Mouse (Mus musculus) forebrain, embryonic 15.5 days (tissue): ENCODE measurements at regions not wholly inside any gene's neighbourhood (a gene's known extent, or its start where the extent isn't known, plus 50 kb on each side); places are given as distances from the start of the nearest gene placed in this dataset.

ENCODE experiments used
- ATAC-seq: fragments of 200-750 bp; cut with Nextera tagmentation; replicated peaks from 2 replicates; pipeline ENCODE4 v1.8.0; 2017; ENCODE audit warnings: mild to moderate bottlenecking, moderate TSS enrichment, moderate library complexity
- H3K27ac ChIP-seq: fragments of 300-500 bp; sonication (generic); replicated peaks from 2 replicates; pipeline ENCODE4 v1.5.1; 2015; ENCODE audit warnings: mild to moderate bottlenecking, inconsistent platforms
- H3K27me3 ChIP-seq: fragments of 300-500 bp; sonication (generic); 2 replicates; pipeline ENCODE4 v1.6.1; 2015; ENCODE audit warnings: inconsistent platforms
- H3K36me3 ChIP-seq: fragments of 300-500 bp; sonication (generic); 2 replicates; pipeline ENCODE4 v1.6.1; 2015; ENCODE audit warnings: mild to moderate bottlenecking, inconsistent platforms
- H3K4me1 ChIP-seq: fragments of 300-500 bp; sonication (generic); 2 replicates; pipeline ENCODE4 v1.6.1; 2015; ENCODE audit warnings: inconsistent platforms
- H3K4me2 ChIP-seq: fragments of 300-500 bp; sonication (generic); replicated peaks from 2 replicates; pipeline ENCODE4 v1.6.1; 2015; ENCODE audit warnings: mild to moderate bottlenecking, inconsistent platforms
- H3K4me3 ChIP-seq: fragments of 300-500 bp; sonication (generic); 2 replicates; pipeline ENCODE4 v1.5.1; 2015; ENCODE audit warnings: mild to moderate bottlenecking, inconsistent platforms
- H3K9ac ChIP-seq: fragments of 300-500 bp; sonication (generic); replicated peaks from 2 replicates; pipeline ENCODE4 v1.6.1; 2015; ENCODE audit warnings: mild to moderate bottlenecking, inconsistent platforms
- H3K9me3 ChIP-seq: fragments of 300-500 bp; sonication (generic); 2 replicates; pipeline ENCODE4 v1.6.1; 2016; ENCODE audit warnings: inconsistent platforms
- WGBS: fragments of 180-500 bp; shearing (Covaris S2); methylation state at CpG from one replicate; pipeline ENCODE4 v1.1.7; 2015; ENCODE audit warnings: mixed read lengths; 5-methylcytosine and 5-hydroxymethylcytosine counted together

- 9% methylated on average over 6 of the region's 6 CpGs for WGBS
- H3K4me3 ChIP-seq, result no peak overlapping the region
- 0 out of 2 replicates have a peak, but pooled peaks cover 3% of the 10 kb centered on the region for H3K27me3 ChIP-seq
- no peak overlapping the region for H3K4me2 ChIP-seq
- no peak overlapping the region for H3K9ac ChIP-seq
- no peak overlapping the region for H3K27ac ChIP-seq
- H3K36me3 ChIP-seq, result no peaks in the 10 kb centered on the region
- H3K4me1 ChIP-seq, result peaks cover 4% of the 10 kb centered on the region
- peak; percentile 81 for ATAC-seq
- H3K9me3 ChIP-seq, result no peaks in the 10 kb centered on the region
These were observed 397.7 kb downstream of the Isl1 start for GRCm38 (mm10) chr13:115911524-115912459.

- H3K4me2 ChIP-seq, result 0 out of 2 replicates have a peak overlapping the region, but pooled peaks have one; percentile 23
These were observed 398.5 kb downstream of the Isl1 start for GRCm38 (mm10) chr13:115910866-115911449.

DNA sequence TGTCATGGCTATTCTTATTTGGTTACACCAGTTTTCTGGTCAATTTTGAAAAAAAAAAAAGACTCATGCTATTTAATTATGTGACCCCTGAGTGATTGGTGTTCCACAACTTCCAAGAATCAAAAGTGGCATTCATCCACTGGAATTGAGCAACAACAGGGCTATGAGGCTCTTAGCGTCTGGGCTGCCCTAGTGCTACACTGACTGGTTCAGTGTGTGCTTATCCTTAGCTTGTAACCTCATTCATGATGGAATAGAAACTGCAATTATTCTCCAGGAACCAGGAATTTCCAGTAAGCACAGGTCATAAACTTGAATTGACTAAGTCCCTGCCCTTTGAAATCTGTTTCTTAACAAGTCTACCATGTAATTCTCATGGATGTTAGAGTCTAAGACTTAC is 428.9 kb downstream of the Isl1 start:
- 74% methylated on average over 1 of the region's 1 CpGs for WGBS
- no peaks in the 10 kb centered on the region for H3K4me1 ChIP-seq
- H3K27me3 ChIP-seq, result no peaks in the 10 kb centered on the region
- H3K27ac ChIP-seq, result no peak overlapping the region
- H3K9ac ChIP-seq, result no peak overlapping the region
- no peak overlapping the region for H3K4me3 ChIP-seq
- H3K36me3 ChIP-seq, result no peaks in the 10 kb centered on the region
- H3K4me2 ChIP-seq, result no peak overlapping the region
- H3K9me3 ChIP-seq, result no peaks in the 10 kb centered on the region
- ATAC-seq, result no peak

More at GRCm38 (mm10) chr13:115910866-115911449, 398.5 kb downstream of the Isl1 start:
- no peaks in the 10 kb centered on the region for H3K9me3 ChIP-seq
- no peaks in the 10 kb centered on the region for H3K36me3 ChIP-seq
- WGBS, result 6% methylated on average over 8 of the region's 8 CpGs
- 0 out of 2 replicates have a peak, but pooled peaks cover 3% of the 10 kb centered on the region for H3K27me3 ChIP-seq
- H3K9ac ChIP-seq, result no peak overlapping the region
- H3K4me3 ChIP-seq, result no peak overlapping the region
- peak overlapping the region; percentile 43; the same call in 1 of the 2 replicates for H3K27ac ChIP-seq
- peak; percentile 85 for ATAC-seq
- peaks cover 4% of the 10 kb centered on the region for H3K4me1 ChIP-seq

DNA sequence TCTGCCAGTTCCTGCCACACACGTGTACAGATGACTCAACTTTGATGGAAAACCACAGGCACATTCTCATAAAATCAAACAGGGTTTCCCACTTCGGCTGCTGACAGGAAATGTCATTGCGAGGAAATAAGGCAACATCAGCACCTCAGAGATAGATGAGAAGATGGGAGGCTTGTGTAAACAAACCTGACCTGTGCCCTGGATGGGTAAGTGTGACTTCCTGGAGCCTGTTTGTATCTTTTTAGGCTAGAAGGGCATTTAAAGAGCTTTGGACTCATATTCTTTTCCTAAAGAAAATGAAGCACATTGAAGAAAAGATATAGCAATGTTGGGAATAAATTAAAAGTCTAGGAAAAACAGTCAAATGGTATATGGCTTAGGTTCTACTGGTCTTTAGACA is 449.0 kb downstream of the Isl1 start:
- Histone ChIP-seq H3K4me2 (no peak overlapping the region), H3K4me3 (no peak overlapping the region), H3K9me3 (no peaks in the 10 kb centered on the region), H3K36me3 (no peaks in the 10 kb centered on the region), H3K4me1 (no peaks in the 10 kb centered on the region), H3K27ac (no peak overlapping the region), H3K27me3 (no peaks in the 10 kb centered on the region), H3K9ac (no peak overlapping the region)
- no peak for ATAC-seq
- WGBS, result 76% methylated on average over 3 of the region's 3 CpGs

- H3K4me3 ChIP-seq, result no peak overlapping the region
- H3K9ac ChIP-seq, result no peak overlapping the region
- no peaks in the 10 kb centered on the region for H3K4me1 ChIP-seq
- ATAC-seq, result no peak
- 88% methylated on average over 4 of the region's 4 CpGs for WGBS
- H3K27me3 ChIP-seq, result no peaks in the 10 kb centered on the region
- H3K27ac ChIP-seq, result no peak overlapping the region
- H3K9me3 ChIP-seq, result no peaks in the 10 kb centered on the region
- H3K4me2 ChIP-seq, result no peak overlapping the region
- H3K36me3 ChIP-seq, result no peaks in the 10 kb centered on the region
These were observed 452.9 kb downstream of the Isl1 start for GRCm38 (mm10) chr13:115856632-115857031.

GRCm38 (mm10) chr13:115852689-115853356 is 456.7 kb downstream of the Isl1 start:
- Histone ChIP-seq H3K9ac (no peak overlapping the region), H3K9me3 (no peaks in the 10 kb centered on the region), H3K27ac (no peak overlapping the region), H3K4me1 (no peaks in the 10 kb centered on the region), H3K27me3 (no peaks in the 10 kb centered on the region), H3K4me2 (no peak overlapping the region), H3K36me3 (no peaks in the 10 kb centered on the region), H3K4me3 (no peak overlapping the region)
- WGBS, result 63% methylated on average over 3 of the region's 3 CpGs
- no peak; the same call in 1 of the 2 replicates for ATAC-seq

GRCm38 (mm10) chr13:115843121-115843520 is 466.4 kb downstream of the Isl1 start:
- Histone ChIP-seq H3K4me3 (no peak overlapping the region), H3K4me2 (no peak overlapping the region), H3K4me1 (no peaks in the 10 kb centered on the region), H3K9ac (no peak overlapping the region), H3K27ac (no peak overlapping the region), H3K27me3 (no peaks in the 10 kb centered on the region), H3K36me3 (no peaks in the 10 kb centered on the region), H3K9me3 (no peaks in the 10 kb centered on the region)
- ATAC-seq, result no peak
- 70% methylated on average over 10 of the region's 10 CpGs for WGBS

DNA sequence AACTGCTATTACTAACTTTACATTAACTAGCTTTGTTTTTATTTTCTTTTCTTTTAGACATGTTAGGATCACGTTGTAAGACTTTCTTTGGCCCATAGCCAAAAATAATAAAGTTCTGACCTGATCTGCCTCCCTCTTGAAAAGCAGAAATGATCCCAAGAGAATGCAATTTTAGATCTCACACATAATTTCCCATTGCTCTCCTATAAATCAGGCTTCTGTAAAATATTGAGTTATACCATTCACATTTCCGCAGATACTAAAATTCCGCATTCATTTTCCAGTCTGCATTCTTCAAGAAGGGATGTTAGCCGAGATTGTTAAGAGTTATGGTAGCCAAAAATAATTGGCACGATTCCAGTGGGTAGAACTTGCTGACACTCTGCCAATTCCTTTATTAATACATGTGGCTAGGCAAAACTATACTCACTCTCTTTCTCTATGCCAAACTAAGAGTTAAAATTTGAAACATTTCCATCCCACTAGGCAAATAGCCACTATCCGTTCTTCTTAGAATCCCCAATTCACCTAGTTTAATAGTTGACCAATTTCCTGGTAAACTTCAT is 473.2 kb downstream of the Isl1 start:
- WGBS, result 61% methylated on average over 6 of the region's 6 CpGs
- Histone ChIP-seq H3K27me3 (no peaks in the 10 kb centered on the region), H3K9me3 (no peaks in the 10 kb centered on the region), H3K27ac (no peak overlapping the region), H3K4me3 (no peak overlapping the region), H3K9ac (no peak overlapping the region), H3K36me3 (no peaks in the 10 kb centered on the region), H3K4me2 (no peak overlapping the region), H3K4me1 (no peaks in the 10 kb centered on the region)
- ATAC-seq, result no peak

- no peak overlapping the region for H3K4me3 ChIP-seq
- no peak overlapping the region for H3K9ac ChIP-seq
- no peaks in the 10 kb centered on the region for H3K27me3 ChIP-seq
- no peaks in the 10 kb centered on the region for H3K4me1 ChIP-seq
- H3K36me3 ChIP-seq, result no peaks in the 10 kb centered on the region
- H3K27ac ChIP-seq, result no peak overlapping the region
- H3K4me2 ChIP-seq, result no peak overlapping the region
- WGBS, result 75% methylated on average over 6 of the region's 6 CpGs
- no peak for ATAC-seq
- no peaks in the 10 kb centered on the region for H3K9me3 ChIP-seq
These were observed 484.3 kb downstream of the Isl1 start for GRCm38 (mm10) chr13:115825191-115825590.

GRCm38 (mm10) chr13:115822527-115822926 is 487.0 kb downstream of the Isl1 start:
- Histone ChIP-seq H3K4me1 (no peaks in the 10 kb centered on the region), H3K9ac (no peak overlapping the region), H3K9me3 (no peaks in the 10 kb centered on the region), H3K36me3 (no peaks in the 10 kb centered on the region), H3K4me2 (no peak overlapping the region), H3K4me3 (no peak overlapping the region), H3K27ac (no peak overlapping the region), H3K27me3 (no peaks in the 10 kb centered on the region)
- peak; percentile 46; the same call in 1 of the 2 replicates for ATAC-seq
- 45% methylated on average over 1 of the region's 1 CpGs for WGBS

GRCm38 (mm10) chr13:115814211-115814610 is 495.3 kb downstream of the Isl1 start:
- ATAC-seq, result no peak
- no peak overlapping the region for H3K9ac ChIP-seq
- H3K36me3 ChIP-seq, result no peaks in the 10 kb centered on the region
- no peak overlapping the region for H3K4me3 ChIP-seq
- 81% methylated on average over 2 of the region's 2 CpGs for WGBS
- H3K27ac ChIP-seq, result no peak overlapping the region
- H3K27me3 ChIP-seq, result no peaks in the 10 kb centered on the region
- H3K4me2 ChIP-seq, result no peak overlapping the region
- H3K4me1 ChIP-seq, result no peaks in the 10 kb centered on the region
- no peaks in the 10 kb centered on the region for H3K9me3 ChIP-seq

DNA sequence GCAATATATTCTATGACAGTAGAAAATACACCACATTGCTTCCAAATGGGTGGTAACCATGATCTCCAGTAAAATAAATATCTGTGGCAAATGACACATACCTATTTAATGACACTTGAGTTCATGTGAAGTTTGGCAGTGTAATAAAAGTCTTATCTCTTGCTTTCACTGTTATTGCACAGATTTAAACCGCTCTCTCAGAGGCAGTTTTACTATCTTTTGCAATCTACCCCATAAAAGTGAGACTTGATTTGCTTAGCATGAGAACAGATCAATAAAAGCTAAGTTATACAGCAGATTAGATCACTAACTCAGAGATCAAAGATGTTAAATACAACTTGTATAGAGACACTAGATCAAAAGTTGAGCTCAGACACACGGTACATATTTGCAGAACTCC is 510.2 kb downstream of the Isl1 start:
- ATAC-seq, result no peak
- no peak overlapping the region for H3K4me2 ChIP-seq

More for the DNA sequence above, 510.2 kb downstream of the Isl1 start:
- Histone ChIP-seq H3K4me3 (no peak overlapping the region), H3K27me3 (no peaks in the 10 kb centered on the region), H3K9me3 (no peaks in the 10 kb centered on the region), H3K4me1 (no peaks in the 10 kb centered on the region), H3K36me3 (no peaks in the 10 kb centered on the region), H3K9ac (no peak overlapping the region), H3K27ac (no peak overlapping the region)
- 83% methylated on average over 2 of the region's 2 CpGs for WGBS
